Mouse (Mus musculus): Measurements from ENCODE around the gene Herpud1. TPM values are rescaled to one million over a fixed set of nuclear protein-coding genes. Genes with fewer than 3 reads are reported as not detected.

Herpud1 gene
- polyA plus RNA-seq, 1 experiment from 2014 or later, result 107 TPM

- Histone ChIP-seq H3K36me3 (ENCODE audit: control insufficient read depth, insufficient read depth, low read length) (no peaks in the 10 kb centered on the region), H3K27ac (replicated peaks; ENCODE audit: low read depth, low read length) (no peak overlapping the region), H3K4me2 (ENCODE audit: low read depth, low read length) (no peak overlapping the region), H3K9ac (ENCODE audit: low read depth, low read length) (no peak overlapping the region), H3K4me1 (ENCODE audit: control insufficient read depth, insufficient read depth, low read length) (no peaks in the 10 kb centered on the region), H3K9me3 (ENCODE audit: control insufficient read depth, low read length) (0 out of 2 replicates have a peak, but pooled peaks cover 4% of the 10 kb centered on the region), H3K27me3 (replicated peaks; ENCODE audit: control insufficient read depth, insufficient read depth, low read length) (no peaks in the 10 kb centered on the region), H3K4me3 (ENCODE audit: low read depth, low read length) (no peak overlapping the region)
- WGBS, result 78% methylated on average over 7 of the region's 7 CpGs
- DNase-seq (ENCODE audit: low spot score) (no peak), ATAC-seq (ENCODE audit: low read depth) (no peak)
These were observed 32.1 kb upstream of the Herpud1 start for GRCm38 (mm10) chr8:94354069-94354531.

GRCm38 (mm10) chr8:94354571-94354970 is 31.7 kb upstream of the Herpud1 start:
- Histone ChIP-seq H3K27me3 (replicated peaks; ENCODE audit: control insufficient read depth, insufficient read depth, low read length) (no peaks in the 10 kb centered on the region), H3K36me3 (ENCODE audit: control insufficient read depth, insufficient read depth, low read length) (no peaks in the 10 kb centered on the region), H3K9ac (ENCODE audit: low read depth, low read length) (no peak overlapping the region), H3K27ac (replicated peaks; ENCODE audit: low read depth, low read length) (no peak overlapping the region), H3K4me3 (ENCODE audit: low read depth, low read length) (no peak overlapping the region), H3K4me1 (ENCODE audit: control insufficient read depth, insufficient read depth, low read length) (no peaks in the 10 kb centered on the region), H3K4me2 (ENCODE audit: low read depth, low read length) (no peak overlapping the region), H3K9me3 (ENCODE audit: control insufficient read depth, low read length) (0 out of 2 replicates have a peak, but pooled peaks cover 4% of the 10 kb centered on the region)
- no peak for ATAC-seq (ENCODE audit: low read depth)
- DNase-seq (ENCODE audit: low spot score), result no peak
- WGBS, result 68% methylated on average over 4 of the region's 4 CpGs

- Histone ChIP-seq H3K4me2 (ENCODE audit: low read depth, low read length) (no peak overlapping the region), H3K36me3 (ENCODE audit: control insufficient read depth, insufficient read depth, low read length) (no peaks in the 10 kb centered on the region), H3K27ac (replicated peaks; ENCODE audit: low read depth, low read length) (no peak overlapping the region), H3K4me1 (ENCODE audit: control insufficient read depth, insufficient read depth, low read length) (no peaks in the 10 kb centered on the region), H3K9me3 (ENCODE audit: control insufficient read depth, low read length) (0 out of 2 replicates have a peak, but pooled peaks cover 4% of the 10 kb centered on the region), H3K9ac (ENCODE audit: low read depth, low read length) (no peak overlapping the region), H3K4me3 (ENCODE audit: low read depth, low read length) (no peak overlapping the region), H3K27me3 (replicated peaks; ENCODE audit: control insufficient read depth, insufficient read depth, low read length) (no peaks in the 10 kb centered on the region)
- no peak for ATAC-seq (ENCODE audit: low read depth)
- 74% methylated on average over 5 of the region's 6 CpGs for WGBS
- no peak for DNase-seq (ENCODE audit: low spot score)
These were observed 29.0 kb upstream of the Herpud1 start for GRCm38 (mm10) chr8:94357220-94357619.

GRCm38 (mm10) chr8:94358541-94358940 is 27.7 kb upstream of the Herpud1 start:
- 0 out of 2 replicates have a peak, but pooled peaks cover 2% of the 10 kb centered on the region for H3K9me3 ChIP-seq (ENCODE audit: control insufficient read depth, low read length)
- ATAC-seq (ENCODE audit: low read depth), result no peak
- H3K9ac ChIP-seq (ENCODE audit: low read depth, low read length), result no peak overlapping the region
- H3K36me3 ChIP-seq (ENCODE audit: control insufficient read depth, insufficient read depth, low read length), result no peaks in the 10 kb centered on the region
- WGBS, result 65% methylated on average over 5 of the region's 5 CpGs
- no peak overlapping the region for H3K27ac ChIP-seq (replicated peaks; ENCODE audit: low read depth, low read length)
- H3K4me2 ChIP-seq (ENCODE audit: low read depth, low read length), result no peak overlapping the region
- no peak overlapping the region for H3K4me3 ChIP-seq (ENCODE audit: low read depth, low read length)
- DNase-seq (ENCODE audit: low spot score), result peak; percentile 32
- no peaks in the 10 kb centered on the region for H3K4me1 ChIP-seq (ENCODE audit: control insufficient read depth, insufficient read depth, low read length)
- no peaks in the 10 kb centered on the region for H3K27me3 ChIP-seq (replicated peaks; ENCODE audit: control insufficient read depth, insufficient read depth, low read length)

- H3K9ac ChIP-seq (ENCODE audit: low read depth, low read length), result no peak overlapping the region
- WGBS, result 80% methylated on average over 6 of the region's 6 CpGs
- no peaks in the 10 kb centered on the region for H3K4me1 ChIP-seq (ENCODE audit: control insufficient read depth, insufficient read depth, low read length)
- no peak overlapping the region for H3K27ac ChIP-seq (replicated peaks; ENCODE audit: low read depth, low read length)
- no peaks in the 10 kb centered on the region for H3K27me3 ChIP-seq (replicated peaks; ENCODE audit: control insufficient read depth, insufficient read depth, low read length)
- no peak overlapping the region for H3K4me3 ChIP-seq (ENCODE audit: low read depth, low read length)
- no peak for ATAC-seq (ENCODE audit: low read depth)
- DNase-seq (ENCODE audit: low spot score), result no peak
- no peaks in the 10 kb centered on the region for H3K9me3 ChIP-seq (ENCODE audit: control insufficient read depth, low read length)
- no peaks in the 10 kb centered on the region for H3K36me3 ChIP-seq (ENCODE audit: control insufficient read depth, insufficient read depth, low read length)
- H3K4me2 ChIP-seq (ENCODE audit: low read depth, low read length), result no peak overlapping the region
These were observed 24.3 kb upstream of the Herpud1 start for GRCm38 (mm10) chr8:94361774-94362431.

GRCm38 (mm10) chr8:94362607-94363239 is 23.5 kb upstream of the Herpud1 start:
- H3K9ac ChIP-seq (ENCODE audit: low read depth, low read length), result no peak overlapping the region
- no peak overlapping the region for H3K4me2 ChIP-seq (ENCODE audit: low read depth, low read length)
- no peak overlapping the region; the same call in 1 of the 2 replicates for H3K27ac ChIP-seq (replicated peaks; ENCODE audit: low read depth, low read length)
- H3K27me3 ChIP-seq (replicated peaks; ENCODE audit: control insufficient read depth, insufficient read depth, low read length), result no peaks in the 10 kb centered on the region
- ATAC-seq (ENCODE audit: low read depth) (no peak), DNase-seq (ENCODE audit: low spot score) (no peak)
- H3K36me3 ChIP-seq (ENCODE audit: control insufficient read depth, insufficient read depth, low read length), result no peaks in the 10 kb centered on the region
- no peaks in the 10 kb centered on the region for H3K9me3 ChIP-seq (ENCODE audit: control insufficient read depth, low read length)
- no peak overlapping the region for H3K4me3 ChIP-seq (ENCODE audit: low read depth, low read length)
- WGBS, result 77% methylated on average over 7 of the region's 7 CpGs
- no peaks in the 10 kb centered on the region for H3K4me1 ChIP-seq (ENCODE audit: control insufficient read depth, insufficient read depth, low read length)

- Histone ChIP-seq H3K4me3 (ENCODE audit: low read depth, low read length) (no peak overlapping the region), H3K4me2 (ENCODE audit: low read depth, low read length) (no peak overlapping the region), H3K27ac (replicated peaks; ENCODE audit: low read depth, low read length) (no peak overlapping the region; the same call in 1 of the 2 replicates), H3K36me3 (ENCODE audit: control insufficient read depth, insufficient read depth, low read length) (no peaks in the 10 kb centered on the region), H3K9me3 (ENCODE audit: control insufficient read depth, low read length) (no peaks in the 10 kb centered on the region), H3K4me1 (ENCODE audit: control insufficient read depth, insufficient read depth, low read length) (no peaks in the 10 kb centered on the region), H3K9ac (ENCODE audit: low read depth, low read length) (no peak overlapping the region), H3K27me3 (replicated peaks; ENCODE audit: control insufficient read depth, insufficient read depth, low read length) (no peaks in the 10 kb centered on the region)
- peak; percentile 79 for DNase-seq (ENCODE audit: low spot score)
- 40% methylated on average over 4 of the region's 4 CpGs for WGBS
- ATAC-seq (ENCODE audit: low read depth), result peak; percentile 55; the same call in 1 of the 2 replicates
These were observed 22.9 kb upstream of the Herpud1 start for GRCm38 (mm10) chr8:94363288-94363688.

GRCm38 (mm10) chr8:94363906-94364305 is 22.3 kb upstream of the Herpud1 start:
- no peaks in the 10 kb centered on the region for H3K27me3 ChIP-seq (replicated peaks; ENCODE audit: control insufficient read depth, insufficient read depth, low read length)
- no peak overlapping the region for H3K27ac ChIP-seq (replicated peaks; ENCODE audit: low read depth, low read length)
- H3K9ac ChIP-seq (ENCODE audit: low read depth, low read length), result no peak overlapping the region
- no peaks in the 10 kb centered on the region for H3K4me1 ChIP-seq (ENCODE audit: control insufficient read depth, insufficient read depth, low read length)
- WGBS, result 60% methylated on average over 2 of the region's 2 CpGs
- no peaks in the 10 kb centered on the region for H3K9me3 ChIP-seq (ENCODE audit: control insufficient read depth, low read length)
- H3K4me2 ChIP-seq (ENCODE audit: low read depth, low read length), result no peak overlapping the region
- ATAC-seq (ENCODE audit: low read depth) (no peak), DNase-seq (ENCODE audit: low spot score) (no peak)
- H3K36me3 ChIP-seq (ENCODE audit: control insufficient read depth, insufficient read depth, low read length), result no peaks in the 10 kb centered on the region
- no peak overlapping the region for H3K4me3 ChIP-seq (ENCODE audit: low read depth, low read length)
